Mouse (Mus musculus): ENCODE results near the gene Grik2.

DNA sequence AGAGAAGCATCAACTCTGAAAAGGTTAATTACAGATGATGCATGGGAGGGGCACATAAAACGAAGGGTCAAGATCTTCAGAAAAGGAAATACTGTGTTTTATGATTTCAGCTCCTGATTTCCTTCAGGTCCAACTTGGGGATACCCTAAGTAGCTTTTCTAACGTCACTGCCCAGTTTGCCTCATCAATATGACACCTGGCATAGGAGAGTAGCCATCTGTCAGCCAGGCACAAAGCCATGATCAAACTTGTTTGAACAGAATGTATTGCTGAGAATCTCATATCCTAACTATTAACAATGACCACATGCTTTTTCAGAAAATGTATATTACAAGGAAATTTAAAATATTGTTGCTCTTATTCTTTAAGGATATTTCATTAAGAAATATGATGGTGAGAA is 406.7 kb downstream of the Grik2 start:
- TF ChIP-seq CTCF (IDR thresholded peaks at IDR 0.05; ENCODE audit: low read depth) (no peak), EP300 (IDR thresholded peaks at IDR 0.05; ENCODE audit: low read depth) (no peak)

All from heart, postnatal 0 days (tissue).